Comparison of ENCODE assay signal across 11 mouse cellular contexts in the genomic region with DNA sequence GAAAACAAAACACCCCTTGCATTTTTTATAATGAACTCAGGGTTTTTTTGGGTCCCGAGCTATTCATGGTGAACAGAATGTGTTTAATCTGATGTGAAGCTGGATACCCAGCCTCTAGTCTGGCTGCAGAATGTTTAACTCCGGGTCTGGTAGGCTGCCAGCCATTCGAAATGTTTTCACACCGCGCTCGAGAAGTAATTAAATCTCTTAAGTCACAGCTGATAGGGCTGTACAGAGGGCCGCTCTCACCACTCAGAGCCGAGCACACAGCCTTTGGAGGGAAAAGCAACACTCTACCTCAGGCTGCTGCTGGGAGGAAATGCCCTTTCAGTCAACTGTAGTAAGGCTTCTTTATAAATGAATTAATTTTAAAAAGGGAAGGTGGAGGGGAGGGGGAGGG. TPM values are rescaled to one million over a fixed set of nuclear protein-coding genes. Genes with fewer than 3 reads are reported as not detected.
DNase-seq lines count a peak whose midpoint lies in the region; ATAC-seq lines count a peak whose summit lies in the region.
"Had no signal": no experiment of that assay in that cellular context is flagged by ENCODE, and none has a peak within 500 bp of the region (broad histone marks: within the 10 kb centered on the region; RNA-seq: fewer than 3 reads in every experiment).

No protein-coding gene starts in this region.

- 0 out of 2 replicates have a peak, but pooled peaks cover 2% of the 10 kb centered on the region for H3K36me3 ChIP-seq in hindbrain, embryonic 15.5 days
- peaks cover 25% of the 10 kb centered on the region for H3K36me3 ChIP-seq in hindbrain, embryonic 13.5 days
- peaks cover 36% of the 10 kb centered on the region for H3K36me3 ChIP-seq in neural tube, embryonic 13.5 days

- no peaks in the 10 kb centered on the region; the same call in 1 of the 2 replicates for H3K4me1 ChIP-seq in hindbrain, embryonic 15.5 days (replicated peaks)
- H3K4me1 ChIP-seq in hindbrain, embryonic 13.5 days (replicated peaks): 0 out of 2 replicates have a peak, but pooled peaks cover 2% of the 10 kb centered on the region
- H3K4me1 ChIP-seq in neural tube, embryonic 13.5 days (replicated peaks): peaks cover 4% of the 10 kb centered on the region; the same call in 1 of the 2 replicates
- H3K4me1 ChIP-seq: embryonic facial prominence, embryonic 13.5 days had no signal

- H3K27ac ChIP-seq in hindbrain, embryonic 15.5 days (replicated peaks): no peak overlapping the region
- no peak overlapping the region for H3K27ac ChIP-seq in hindbrain, embryonic 13.5 days
- H3K27ac ChIP-seq in neural tube, embryonic 13.5 days (replicated peaks): no peak overlapping the region
- H3K27ac ChIP-seq: embryonic facial prominence, embryonic 13.5 days had no signal

- H3K9me3 ChIP-seq in hindbrain, embryonic 15.5 days: peaks cover 6% of the 10 kb centered on the region; the same call in 1 of the 2 replicates
- H3K9me3 ChIP-seq in hindbrain, embryonic 13.5 days: peaks cover 20% of the 10 kb centered on the region
- peaks cover 7% of the 10 kb centered on the region; the same call in 1 of the 2 replicates for H3K9me3 ChIP-seq in neural tube, embryonic 13.5 days

- WGBS in hindbrain, embryonic 15.5 days: 38% methylated on average over 8 of the region's 8 CpGs
- 55% methylated on average over 8 of the region's 8 CpGs for WGBS in hindbrain, embryonic 13.5 days
- WGBS in neural tube, embryonic 13.5 days: 58% methylated on average over 8 of the region's 8 CpGs

- H3K4me3 ChIP-seq in hindbrain, embryonic 15.5 days: no peak overlapping the region
- H3K4me3 ChIP-seq in hindbrain, embryonic 13.5 days: no peak overlapping the region
- H3K4me3 ChIP-seq in neural tube, embryonic 13.5 days: no peak overlapping the region
- H3K4me3 ChIP-seq: embryonic facial prominence, embryonic 13.5 days had no signal

- DNase-seq in neural tube, embryonic 10.5 days (ENCODE audit: extremely low spot score, low spot score): no peak
- peak; percentile 32 to 55 for DNase-seq in kidney, postnatal 36 days
- DNase-seq in right cerebral cortex, postnatal 4 days: peak; percentile 82
- no peak for DNase-seq in gastrocnemius, adult 8-10 months (ENCODE audit: low spot score in 2 of 2)
- no peak for DNase-seq in retina, postnatal 1 day
- DNase-seq: thymus, postnatal 4 days had no signal

- H3K27me3 ChIP-seq in hindbrain, embryonic 15.5 days: no peaks in the 10 kb centered on the region
- peaks cover 27% of the 10 kb centered on the region for H3K27me3 ChIP-seq in hindbrain, embryonic 13.5 days
- H3K27me3 ChIP-seq in neural tube, embryonic 13.5 days: peaks cover 18% of the 10 kb centered on the region
- H3K27me3 ChIP-seq: embryonic facial prominence, embryonic 13.5 days had no signal

- H3K9ac ChIP-seq in hindbrain, embryonic 15.5 days: no peak overlapping the region
- no peak overlapping the region for H3K9ac ChIP-seq in hindbrain, embryonic 13.5 days
- no peak overlapping the region for H3K9ac ChIP-seq in neural tube, embryonic 13.5 days
- H3K9ac ChIP-seq: embryonic facial prominence, embryonic 13.5 days had no signal

- ATAC-seq in hindbrain, embryonic 15.5 days (ENCODE audit: low FRiP score, low read depth): peak; percentile 59; the same call in 1 of the 2 replicates
- no peak for ATAC-seq in hindbrain, embryonic 13.5 days (ENCODE audit: low FRiP score)
- peak; percentile 58; the same call in 1 of the 2 replicates for ATAC-seq in neural tube, embryonic 13.5 days (ENCODE audit: low read depth)
- ATAC-seq: activated CD4-positive, CD25-positive, alpha-beta regulatory T cell, adult 4 months had no signal

- no peak overlapping the region for H3K4me2 ChIP-seq in hindbrain, embryonic 15.5 days
- H3K4me2 ChIP-seq in hindbrain, embryonic 13.5 days: no peak overlapping the region
- no peak overlapping the region for H3K4me2 ChIP-seq in neural tube, embryonic 13.5 days
- H3K4me2 ChIP-seq: embryonic facial prominence, embryonic 13.5 days had no signal

RNA-seq across cellular contexts. Expression of a gene that starts 49.6 kb away (rescaled TPM):
- 30.0 and 30.3 TPM in 2 replicates for polyA plus RNA-seq in hindbrain, embryonic 15.5 days (2015; fragmentation: Nextera tagmentation; extraction: Ambion mirVana)
- 34.7 and 39.0 TPM in 2 replicates for polyA plus RNA-seq in hindbrain, embryonic 13.5 days (2015; fragmentation: Nextera tagmentation; extraction: Ambion mirVana)
- polyA plus RNA-seq in neural tube, embryonic 13.5 days (2015; fragmentation: Nextera tagmentation; extraction: Ambion mirVana): 32.0 and 42.5 TPM in 2 replicates
- 10 to 100 TPM; 11.9 to 15.4 (median 13.0) TPM for total RNA-seq in gastrocnemius, adult 8-10 months (2022)

Comparison
In these comparisons a context has a peak if more than half of its experiments do, and no peak if none do; other contexts are left out.
1. DNase-seq: peak in kidney, postnatal 36 days (2 of 2) and right cerebral cortex, postnatal 4 days (single experiment); none in neural tube, embryonic 10.5 days (single experiment), gastrocnemius, adult 8-10 months (0 of 2) and retina, postnatal 1 day (single experiment).